Comparison of ENCODE assay signal across 23 mouse cellular contexts in the genomic region with DNA sequence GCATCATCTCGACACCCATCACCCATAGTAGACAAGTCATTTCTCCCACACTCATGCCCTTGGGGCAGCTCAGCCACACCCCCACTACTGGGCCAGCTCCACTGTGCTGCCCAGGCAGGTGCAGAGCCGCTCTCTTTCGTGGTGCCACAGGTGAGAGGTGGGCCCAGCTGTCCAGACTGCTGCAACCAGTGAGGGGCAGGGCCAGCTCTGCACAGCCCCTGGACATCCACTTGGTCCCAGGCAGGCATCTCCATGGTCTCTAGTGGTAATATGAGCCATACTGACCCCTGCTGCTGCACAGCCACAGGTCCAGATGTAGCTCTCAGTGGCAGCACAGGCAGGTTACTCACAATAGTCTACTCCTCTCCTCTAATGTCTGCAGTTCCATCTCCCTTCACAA. TPM values are rescaled to one million over a fixed set of nuclear protein-coding genes. Genes with fewer than 3 reads are reported as not detected.
A peak's percentile ranks its signal among the peaks of the same experiment; 100 is the strongest.
DNase-seq lines count a peak whose midpoint lies in the region; ATAC-seq lines count a peak whose summit lies in the region.
"Had no signal": no experiment of that assay in that cellular context is flagged by ENCODE, and none has a peak within 500 bp of the region (broad histone marks: within the 10 kb centered on the region; RNA-seq: fewer than 3 reads in every experiment).

No protein-coding gene starts in this region.

- DNase-seq in heart, adult 11 months = peak; percentile 71
- no peak for DNase-seq in heart, postnatal 4 days
- DNase-seq in kidney, postnatal 14 days = no peak
- DNase-seq in neural tube, embryonic 11.5 days (ENCODE audit: low spot score) = no peak
- no peak for DNase-seq in neural tube, embryonic 10.5 days (ENCODE audit: extremely low spot score, low spot score)
- DNase-seq in spleen, adult 18-20 months = no peak
- DNase-seq: adrenal gland, postnatal 10 days; B cell, adult 2 months; cerebellum, adult 11-12 months; cerebellum, postnatal 25 days; gastrocnemius, postnatal 36 days; heart, postnatal 14 days; kidney, postnatal 4 days; liver; lung, adult 2 months; thymus, postnatal 36 days had no signal

- no peaks in the 10 kb centered on the region for H3K36me3 ChIP-seq in kidney, embryonic 16.5 days (ENCODE audit: insufficient read depth, low read length)
- H3K36me3 ChIP-seq in neural tube, embryonic 11.5 days (ENCODE audit: control insufficient read depth, insufficient read depth, low read length) = no peaks in the 10 kb centered on the region
- no peaks in the 10 kb centered on the region for H3K36me3 ChIP-seq in midbrain, embryonic 16.5 days (ENCODE audit: control insufficient read depth, insufficient read depth, low read length)

- 0 out of 2 replicates have a peak, but pooled peaks have one; percentile 46 for ATAC-seq in kidney, embryonic 16.5 days (ENCODE audit: low FRiP score, low TSS enrichment)
- ATAC-seq in neural tube, embryonic 11.5 days (ENCODE audit: insufficient read depth, low FRiP score, low TSS enrichment) = 0 out of 2 replicates have a peak, but pooled peaks have one; percentile 35
- peak; percentile 65 for ATAC-seq in midbrain, embryonic 16.5 days
- ATAC-seq: intestine, embryonic 16.5 days had no signal

- peaks cover 8% of the 10 kb centered on the region; the same call in 1 of the 2 replicates for H3K27me3 ChIP-seq in kidney, embryonic 16.5 days (ENCODE audit: insufficient read depth, low read length)
- no peaks in the 10 kb centered on the region for H3K27me3 ChIP-seq in neural tube, embryonic 11.5 days (ENCODE audit: control insufficient read depth, insufficient read depth, low read length)
- no peaks in the 10 kb centered on the region for H3K27me3 ChIP-seq in midbrain, embryonic 16.5 days (ENCODE audit: control insufficient read depth, insufficient read depth, low read depth, low read length)

- H3K27ac ChIP-seq in kidney, embryonic 16.5 days (ENCODE audit: low read length) = no peak overlapping the region
- H3K27ac ChIP-seq in neural tube, embryonic 11.5 days (ENCODE audit: low read depth, low read length) = no peak overlapping the region
- no peak overlapping the region for H3K27ac ChIP-seq in midbrain, embryonic 16.5 days (ENCODE audit: low read length)
- H3K27ac ChIP-seq: macrophage had no signal

- no peaks in the 10 kb centered on the region for H3K9me3 ChIP-seq in kidney, embryonic 16.5 days (ENCODE audit: low read length)
- no peaks in the 10 kb centered on the region for H3K9me3 ChIP-seq in neural tube, embryonic 11.5 days (ENCODE audit: control insufficient read depth, low read length)
- H3K9me3 ChIP-seq in midbrain, embryonic 16.5 days (replicated peaks; ENCODE audit: control insufficient read depth, low read length, poor library complexity, severe bottlenecking) = no peaks in the 10 kb centered on the region

- H3K4me1 ChIP-seq in kidney, embryonic 16.5 days (ENCODE audit: insufficient read depth, low read length) = no peaks in the 10 kb centered on the region
- H3K4me1 ChIP-seq in neural tube, embryonic 11.5 days (ENCODE audit: control insufficient read depth, insufficient read depth, low read length) = no peaks in the 10 kb centered on the region
- H3K4me1 ChIP-seq in midbrain, embryonic 16.5 days (ENCODE audit: control insufficient read depth, insufficient read depth, low read length) = no peaks in the 10 kb centered on the region

- no peak overlapping the region for H3K4me3 ChIP-seq in kidney, embryonic 16.5 days (ENCODE audit: low read length)
- H3K4me3 ChIP-seq in neural tube, embryonic 11.5 days (ENCODE audit: low read depth, low read length) = no peak overlapping the region
- H3K4me3 ChIP-seq in midbrain, embryonic 16.5 days (ENCODE audit: low read depth, low read length) = no peak overlapping the region
- H3K4me3 ChIP-seq: erythroblast, embryonic 14.5 days had no signal

- H3K4me2 ChIP-seq in kidney, embryonic 16.5 days (replicated peaks; ENCODE audit: low read depth, low read length) = no peak overlapping the region
- no peak overlapping the region for H3K4me2 ChIP-seq in neural tube, embryonic 11.5 days (ENCODE audit: low read depth)
- no peak overlapping the region for H3K4me2 ChIP-seq in midbrain, embryonic 16.5 days (ENCODE audit: low read length)
- H3K4me2 ChIP-seq: heart, embryonic 11.5 days had no signal

- 74% methylated on average over 3 of the region's 3 CpGs for WGBS in kidney, embryonic 16.5 days
- 76% methylated on average over 3 of the region's 3 CpGs for WGBS in neural tube, embryonic 11.5 days
- WGBS in midbrain, embryonic 16.5 days = 83% methylated on average over 3 of the region's 3 CpGs

- H3K9ac ChIP-seq in kidney, embryonic 16.5 days (replicated peaks; ENCODE audit: low read length) = no peak overlapping the region
- no peak overlapping the region for H3K9ac ChIP-seq in neural tube, embryonic 11.5 days (ENCODE audit: low read length)
- no peak overlapping the region for H3K9ac ChIP-seq in midbrain, embryonic 16.5 days (ENCODE audit: low read depth, low read length)

RNA-seq across cellular contexts. Expression of a gene that starts 27.4 kb away (rescaled TPM):
- not detected for total RNA-seq in heart, postnatal 4 days (2021)
- not detected in 2 replicates for polyA plus RNA-seq in kidney, embryonic 16.5 days (2015; fragmentation: Nextera tagmentation; extraction: Ambion mirVana)
- not detected in 2 replicates for polyA plus RNA-seq in neural tube, embryonic 11.5 days (2014; fragmentation: Nextera tagmentation; extraction: Ambion mirVana)
- polyA plus RNA-seq in midbrain, embryonic 16.5 days (2015; fragmentation: Nextera tagmentation; extraction: Ambion mirVana) = not detected in 2 replicates
- total RNA-seq: adrenal gland, postnatal 10 days; gastrocnemius, postnatal 36 days; heart, postnatal 14 days; layer of hippocampus, postnatal 10 days had no signal
- polyA plus RNA-seq: erythroblast, embryonic 14.5 days; heart, embryonic 11.5 days; intestine, embryonic 16.5 days; lung, adult 2 months; macrophage had no signal

RNA-seq across cellular contexts. Expression of a gene that starts 33.9 kb away (rescaled TPM):
- total RNA-seq in heart, postnatal 4 days (2021) = 10 to 100 TPM; 52.1 to 56.5 TPM
- 72.5 and 89.1 TPM in 2 replicates for polyA plus RNA-seq in kidney, embryonic 16.5 days (2015; fragmentation: Nextera tagmentation; extraction: Ambion mirVana)
- polyA plus RNA-seq in neural tube, embryonic 11.5 days (2014; fragmentation: Nextera tagmentation; extraction: Ambion mirVana) = 141 and 150 TPM in 2 replicates
- polyA plus RNA-seq in midbrain, embryonic 16.5 days (2015; fragmentation: Nextera tagmentation; extraction: Ambion mirVana) = 218 and 229 TPM in 2 replicates

RNA-seq across cellular contexts. Expression of a gene that starts 44.5 kb away (rescaled TPM):
- total RNA-seq in heart, postnatal 4 days (2021) = under 1 TPM; 0.45 to 0.59 TPM
- 1.8 and 2.5 TPM in 2 replicates for polyA plus RNA-seq in kidney, embryonic 16.5 days (2015; fragmentation: Nextera tagmentation; extraction: Ambion mirVana)
- polyA plus RNA-seq in neural tube, embryonic 11.5 days (2014; fragmentation: Nextera tagmentation; extraction: Ambion mirVana) = 0.53 and 1.2 TPM in 2 replicates
- polyA plus RNA-seq in midbrain, embryonic 16.5 days (2015; fragmentation: Nextera tagmentation; extraction: Ambion mirVana) = 0.23 and 0.24 TPM in 2 replicates

RNA-seq across cellular contexts. Expression of a gene that starts 46.8 kb away (rescaled TPM):
- total RNA-seq in heart, postnatal 4 days (2021) = 10 to 100 TPM; 10.4 to 12.6 TPM
- polyA plus RNA-seq in kidney, embryonic 16.5 days (2015; fragmentation: Nextera tagmentation; extraction: Ambion mirVana) = 12.0 and 12.9 TPM in 2 replicates
- polyA plus RNA-seq in neural tube, embryonic 11.5 days (2014; fragmentation: Nextera tagmentation; extraction: Ambion mirVana) = 15.3 and 18.9 TPM in 2 replicates
- 2.0 and 2.1 TPM in 2 replicates for polyA plus RNA-seq in midbrain, embryonic 16.5 days (2015; fragmentation: Nextera tagmentation; extraction: Ambion mirVana)
